Mouse (Mus musculus) testis, adult 10 weeks (tissue): ENCODE data around the gene Olfr1386. TPM values are rescaled to one million over a fixed set of nuclear protein-coding genes. Genes with fewer than 3 reads are reported as not detected.

Source experiments
- polyA plus RNA-seq: library from polyadenylated mRNA; stranded (reverse); fragments of 350-450 nt; fragmentation: Illumina TruSeq; extraction: RNeasy Lipid Tissue Mini Kit (QIAGEN cat#74804); gene quantifications from one replicate; pipeline ENCODE4 v1.2.3, GENCODE M21; 2014; ENCODE audit warnings: low read depth, low replicate concordance

Olfr1386 gene
- polyA plus RNA-seq, result not detected

GRCm38 (mm10) chr11:49464746-49465145 lies at the start of gene Olfr1386:
Gene Olfr1386 (plus strand): TSS chr11:49465046.

GRCm38 (mm10) chr11:49422767-49423166 lies 42.1 kb upstream of the Olfr1386 start, which contains the start of gene Olfr1389:
Gene Olfr1389 (plus strand): TSS chr11:49423067.

GRCm38 (mm10) chr11:49436411-49436810 lies 28.4 kb upstream of the Olfr1386 start, which contains the start of gene Olfr1388:
Gene Olfr1388 (plus strand): TSS chr11:49436624.

GRCm38 (mm10) chr11:49455043-49455442 lies 9.8 kb upstream of the Olfr1386 start, which contains the start of gene Olfr1387:
Gene Olfr1387 (plus strand): TSS chr11:49455343.

DNA sequence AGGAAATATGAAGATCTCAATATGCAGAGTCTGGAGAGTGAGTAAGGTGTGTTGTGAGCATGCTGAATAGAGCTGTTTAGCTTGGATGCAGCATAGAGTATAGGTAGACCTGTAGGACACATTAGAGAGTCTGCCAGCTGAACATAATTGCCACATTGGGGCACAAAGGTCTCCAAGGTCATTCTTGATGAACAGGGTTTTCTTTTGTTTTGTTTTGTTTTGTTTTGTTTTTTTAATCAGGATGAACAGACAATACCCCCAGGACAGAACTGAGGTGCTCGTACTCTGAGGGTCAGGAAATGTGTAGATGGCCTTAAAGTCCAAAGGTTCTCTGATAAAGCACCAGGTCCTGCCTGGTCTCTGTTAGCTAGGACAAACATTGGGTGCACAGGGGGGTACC lies 23.9 kb downstream of the Olfr1386 start, which contains the start of gene Olfr1385:
TSS of gene Olfr1385 (plus strand) at position 301 of the 400 bp plus-strand sequence.

GRCm38 (mm10) chr11:49519348-49519747 lies 54.5 kb downstream of the Olfr1386 start, which contains the start of gene Olfr1383:
Gene Olfr1383 (plus strand): TSS chr11:49519648.

Other genes with a start within 250 kb of the Olfr1386 start
- gene Mgat1, start 220.9 kb upstream of the Olfr1386 start, polyA plus RNA-seq, result 5.2 TPM
- gene Olfr1393, start 186.7 kb upstream of the Olfr1386 start, polyA plus RNA-seq, result 2.3 TPM
- gene Olfr1392, start 179.8 kb upstream of the Olfr1386 start, polyA plus RNA-seq, result 1.9 TPM
- gene Olfr10, start 160.3 kb upstream of the Olfr1386 start, polyA plus RNA-seq, result not detected
- gene Olfr1391, start 142.3 kb upstream of the Olfr1386 start, polyA plus RNA-seq, result not detected
- gene Olfr1390, start 129.9 kb upstream of the Olfr1386 start, polyA plus RNA-seq, result not detected
- 0.50 TPM for gene Olfr1389, start 42.0 kb upstream of the Olfr1386 start, polyA plus RNA-seq
- gene Olfr1388, start 28.4 kb upstream of the Olfr1386 start, polyA plus RNA-seq, result 0.14 TPM
- not detected for gene Olfr1387, start 9.7 kb upstream of the Olfr1386 start, polyA plus RNA-seq
- not detected for gene Olfr1385, start 24.0 kb downstream of the Olfr1386 start, polyA plus RNA-seq
- gene Olfr1384, start 41.7 kb downstream of the Olfr1386 start, polyA plus RNA-seq, result not detected
- gene Olfr1383, start 54.6 kb downstream of the Olfr1386 start, polyA plus RNA-seq, result not detected
- not detected for gene Olfr1382, start 63.2 kb downstream of the Olfr1386 start, polyA plus RNA-seq
- not detected for gene Olfr1381, start 78.4 kb downstream of the Olfr1386 start, polyA plus RNA-seq
- gene Olfr1380, start 91.8 kb downstream of the Olfr1386 start, polyA plus RNA-seq, result not detected
- gene Flt4, start 144.2 kb downstream of the Olfr1386 start, polyA plus RNA-seq, result 0.35 TPM
- gene Scgb3a1, start 198.6 kb downstream of the Olfr1386 start, polyA plus RNA-seq, result not detected
- gene Cnot6, start 247.7 kb downstream of the Olfr1386 start, polyA plus RNA-seq, result 122 TPM